Mouse (Mus musculus): ENCODE data around the gene Pcgf3. TPM values are rescaled to one million over a fixed set of nuclear protein-coding genes. Genes with fewer than 3 reads are reported as not detected.

Pcgf3 gene
- 15.8 and 21.1 TPM in 2 replicates for total RNA-seq (2015)
- 7.6 and 10.6 TPM in 2 replicates for total RNA-seq (2017)

DNA sequence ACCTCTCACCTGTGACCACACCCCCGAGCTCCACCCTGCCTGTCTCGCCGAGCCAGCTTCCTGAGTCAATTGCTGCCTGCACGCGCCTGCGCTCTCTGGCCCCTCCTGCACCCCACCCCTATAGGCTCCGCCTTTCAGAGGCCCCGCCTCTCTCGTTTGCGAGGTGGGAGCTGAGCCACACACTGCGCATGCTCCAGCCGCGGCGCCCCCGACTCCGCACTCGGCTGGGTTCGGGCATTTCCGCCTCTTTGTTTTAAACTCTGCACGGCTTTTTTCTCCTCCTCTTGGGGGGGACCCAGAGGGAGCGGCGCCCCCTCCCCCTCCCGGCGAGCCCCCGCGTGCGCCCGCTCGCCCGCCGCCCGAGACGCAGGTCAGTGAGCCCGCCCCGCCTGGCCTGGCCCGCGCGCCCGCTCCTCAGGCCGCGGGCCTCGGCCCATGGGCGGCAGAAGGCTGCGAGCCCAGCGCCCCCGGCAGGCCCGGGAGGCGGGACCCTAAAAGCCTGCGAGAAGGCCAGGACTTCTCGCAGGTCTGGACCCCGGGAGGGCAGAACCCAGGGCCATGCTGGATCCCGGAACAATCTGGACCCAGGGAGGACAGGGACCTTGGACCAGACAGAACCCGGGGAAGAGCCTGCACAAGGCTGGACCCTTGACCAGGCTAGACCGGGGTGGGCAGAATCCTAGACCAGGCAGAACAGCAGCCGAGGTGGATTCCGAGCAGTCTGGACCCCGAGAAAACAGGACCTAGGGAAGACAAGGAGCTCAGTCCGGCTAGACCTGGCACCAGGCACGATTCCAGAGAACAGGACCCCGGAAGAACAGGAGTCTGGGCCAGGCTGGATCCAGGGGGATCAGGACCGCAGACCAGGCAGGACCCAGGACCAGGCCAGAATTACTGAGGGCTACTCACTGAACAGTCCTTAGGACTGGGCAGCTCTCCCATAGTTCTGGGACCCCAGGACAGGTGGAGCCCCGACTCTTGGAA, at the start of gene Pcgf3:
Gene Pcgf3, plus strand, starts transcription at position 151 of the 984 bp plus-strand sequence.
- peak; percentile 90 for ATAC-seq (replicated peaks; ENCODE audit: poor library complexity)

DNA sequence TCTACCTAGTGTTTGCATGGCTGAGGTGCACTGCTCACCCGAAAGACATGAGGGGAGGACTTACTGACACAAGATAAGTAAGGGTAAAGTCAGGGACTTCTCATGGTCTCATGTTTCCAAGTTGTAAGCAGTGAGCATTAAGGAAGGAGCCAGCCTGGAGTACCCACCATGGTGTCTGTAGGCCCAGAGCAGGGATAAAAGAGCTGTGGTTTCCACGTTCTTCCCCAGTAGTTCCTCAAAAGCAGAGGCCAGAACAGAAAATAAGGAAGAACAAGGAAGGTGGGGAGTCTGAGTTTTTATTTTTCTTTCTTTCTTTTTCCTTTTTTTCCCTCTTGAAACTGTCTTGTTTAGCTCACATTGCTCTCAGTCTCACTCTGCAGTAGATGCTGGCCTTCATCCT, 46.3 kb upstream of the Pcgf3 start:
- peak; percentile 71 for ATAC-seq (replicated peaks; ENCODE audit: poor library complexity)

DNA sequence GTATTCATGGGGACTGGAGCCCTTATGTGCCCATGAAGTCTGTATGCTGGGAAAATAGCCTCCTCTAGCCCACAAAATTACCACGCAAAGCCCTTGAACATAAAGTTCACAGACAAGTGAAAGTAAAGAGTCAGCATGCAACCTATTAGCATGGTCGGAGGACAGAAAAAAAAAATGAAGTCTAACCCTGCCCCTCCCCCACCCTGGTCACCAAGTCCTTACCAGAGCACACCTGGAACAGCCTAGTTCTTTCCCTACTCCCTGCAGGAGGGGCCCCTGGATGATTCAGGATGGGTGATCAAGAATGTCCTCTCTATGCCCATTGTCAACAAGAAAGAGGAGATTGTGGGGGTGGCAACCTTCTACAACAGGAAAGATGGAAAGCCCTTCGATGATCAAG, 38.3 kb upstream of the Pcgf3 start:
- no peak for ATAC-seq (replicated peaks; ENCODE audit: poor library complexity)

DNA sequence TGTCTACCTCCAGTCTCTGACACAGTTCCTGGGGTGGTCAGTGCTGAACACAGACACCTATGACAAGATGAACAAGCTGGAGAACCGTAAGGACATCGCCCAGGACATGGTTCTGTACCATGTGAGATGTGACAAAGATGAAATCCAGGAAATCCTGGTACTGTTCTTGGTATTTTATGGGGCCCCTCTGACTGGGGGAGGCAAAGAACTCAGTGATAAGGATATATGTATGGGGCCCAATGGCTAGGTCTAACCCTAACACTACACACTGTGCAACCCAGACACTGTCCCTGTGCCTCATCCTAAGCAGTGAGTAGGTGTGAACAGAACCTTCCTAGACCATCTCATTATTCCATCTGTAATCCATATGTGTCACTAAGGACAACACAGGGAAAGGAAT, 37.6 kb upstream of the Pcgf3 start:
- ATAC-seq (replicated peaks; ENCODE audit: poor library complexity): no peak

DNA sequence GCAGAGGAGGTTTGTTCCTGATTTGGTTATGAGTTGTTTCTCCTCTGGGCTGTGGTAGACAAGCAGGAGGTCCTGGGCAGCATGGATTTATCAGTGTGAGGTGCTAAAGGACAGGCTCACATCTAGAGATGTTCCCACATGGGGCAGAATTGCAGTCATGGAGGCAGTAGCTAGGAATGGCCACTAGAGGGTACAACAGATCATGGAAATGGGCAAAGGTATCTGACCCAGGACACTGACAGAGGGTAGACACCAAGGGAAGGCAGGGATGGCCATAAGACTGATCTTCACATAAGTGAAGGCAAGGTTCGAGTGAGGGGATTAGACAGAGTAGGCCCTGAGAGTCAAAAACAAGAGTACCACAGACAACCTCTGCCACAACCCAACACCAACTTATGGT, 33.8 kb upstream of the Pcgf3 start:
- peak; percentile 95 for ATAC-seq (replicated peaks; ENCODE audit: poor library complexity)

DNA sequence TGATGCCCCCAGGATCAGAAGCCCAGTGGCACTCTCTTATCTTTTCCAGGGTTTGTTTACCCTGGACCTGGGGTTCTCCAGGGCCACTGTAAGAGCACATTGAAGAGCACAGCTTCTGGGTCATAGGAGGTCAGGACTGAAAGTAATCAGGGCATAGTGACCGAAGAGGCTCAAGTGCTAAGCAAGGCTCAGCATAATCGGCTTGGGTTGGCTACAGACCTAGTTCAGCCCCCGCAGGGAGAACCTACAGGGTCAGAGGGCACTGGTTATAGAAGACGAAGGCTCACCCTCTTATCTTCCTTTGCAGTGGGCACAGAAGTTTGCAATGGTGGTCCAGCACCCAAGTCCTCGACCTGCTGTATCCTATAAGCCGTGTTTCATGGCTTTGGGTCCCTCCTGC, 29.8 kb upstream of the Pcgf3 start:
- ATAC-seq (replicated peaks; ENCODE audit: poor library complexity): no peak

DNA sequence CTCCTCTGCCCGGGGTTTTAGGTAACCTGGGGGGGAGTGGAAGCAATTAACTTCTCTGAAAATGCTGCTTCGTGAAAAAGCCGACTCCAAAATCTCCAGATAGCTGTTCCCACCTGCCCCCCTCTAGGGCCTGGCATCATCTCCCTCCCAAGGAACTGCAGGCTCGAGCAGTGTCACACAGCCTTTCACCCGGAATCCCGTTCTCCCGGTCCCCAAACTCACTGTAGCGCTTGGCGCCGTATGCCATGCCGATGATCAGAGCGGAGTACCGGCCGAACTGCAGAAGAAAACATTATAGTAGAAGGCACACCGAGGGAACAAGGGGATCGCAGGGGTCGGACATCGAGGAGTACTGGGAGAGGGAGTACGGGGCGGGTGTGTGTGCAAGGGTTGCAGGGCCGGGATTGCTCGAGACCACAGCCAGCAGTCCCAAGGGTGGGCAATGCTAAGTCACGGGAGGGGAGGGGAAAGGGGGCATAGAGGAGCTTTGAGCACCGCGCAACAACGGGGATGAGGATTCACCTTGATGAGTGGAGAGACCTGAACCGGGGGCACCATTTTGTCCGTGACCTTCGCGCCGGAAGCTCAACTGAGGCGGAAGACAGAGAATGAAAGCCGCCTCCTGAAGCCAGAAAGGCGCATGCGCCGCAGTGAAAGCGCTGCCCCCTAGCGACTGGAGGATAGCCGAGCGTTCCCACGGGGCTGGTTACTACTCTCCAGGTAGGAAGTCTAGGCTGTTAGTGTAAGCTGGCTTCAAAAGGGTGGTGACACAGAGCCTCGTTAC, 27.0 kb upstream of the Pcgf3 start, which contains the start of gene Atp5k:
Gene Atp5k, minus strand, starts transcription at position 645 of the 784 bp plus-strand sequence.
- peak; percentile 97 for ATAC-seq (replicated peaks; ENCODE audit: poor library complexity)

DNA sequence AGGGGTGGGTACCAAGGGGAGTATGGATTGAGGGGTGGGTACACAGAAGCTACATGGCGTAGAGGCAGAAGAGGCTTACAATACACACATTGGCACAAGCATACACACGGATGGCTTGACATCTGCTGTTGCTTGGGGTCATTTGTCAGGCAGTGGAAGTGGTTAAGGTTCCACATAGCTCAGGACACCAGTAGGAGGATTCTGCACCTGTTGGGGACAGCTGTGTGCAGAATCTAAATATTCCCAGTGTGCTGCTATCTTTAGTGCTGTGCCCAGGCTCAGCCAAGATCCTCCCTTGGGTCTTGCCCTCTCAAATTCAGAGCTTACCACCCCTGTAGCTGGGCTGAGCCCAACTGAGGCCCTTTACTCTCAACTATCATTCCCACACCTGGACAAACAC, 24.9 kb upstream of the Pcgf3 start:
- no peak for ATAC-seq (replicated peaks; ENCODE audit: poor library complexity)

DNA sequence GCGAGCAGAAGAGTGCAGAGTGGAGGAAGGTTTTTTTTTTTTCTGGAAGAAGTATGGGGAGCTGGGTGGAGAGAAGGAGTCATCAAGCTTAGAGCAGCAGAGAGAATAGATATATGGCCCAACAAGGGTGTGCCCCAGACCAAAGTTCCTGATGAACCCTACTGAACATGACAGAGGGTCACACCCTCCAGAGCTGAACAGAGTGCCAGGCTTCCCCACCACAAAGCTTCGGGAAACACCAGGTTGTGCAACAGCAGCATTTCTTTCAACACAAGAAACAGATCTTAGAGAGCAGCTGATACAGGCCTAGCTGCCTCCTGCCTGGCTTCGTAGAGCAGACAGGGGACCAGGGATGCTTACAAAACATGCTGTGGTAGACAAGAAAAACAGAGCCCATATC, 14.1 kb upstream of the Pcgf3 start:
- ATAC-seq (replicated peaks; ENCODE audit: poor library complexity): peak; percentile 67

DNA sequence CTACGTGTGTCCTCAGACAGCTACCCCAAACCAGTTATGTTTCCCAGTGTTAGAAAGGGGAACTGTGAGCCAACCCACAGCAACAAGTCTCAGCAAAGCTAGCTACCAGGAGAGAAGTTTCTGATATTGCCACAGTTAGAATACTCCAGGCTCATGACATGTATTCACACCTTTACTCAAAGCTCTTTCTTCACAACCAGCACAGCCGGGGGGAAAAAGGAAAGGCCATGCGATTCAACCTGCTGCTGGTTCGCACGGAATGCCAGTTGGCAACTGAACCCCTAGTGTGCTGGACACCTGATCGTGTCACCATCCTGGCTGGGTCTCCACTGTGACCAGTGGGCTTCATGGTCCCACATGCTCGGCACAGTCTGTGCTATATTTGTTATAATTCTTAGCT, 13.2 kb upstream of the Pcgf3 start:
- peak; percentile 15; the same call in 1 of the 2 replicates for ATAC-seq (replicated peaks; ENCODE audit: poor library complexity)

DNA sequence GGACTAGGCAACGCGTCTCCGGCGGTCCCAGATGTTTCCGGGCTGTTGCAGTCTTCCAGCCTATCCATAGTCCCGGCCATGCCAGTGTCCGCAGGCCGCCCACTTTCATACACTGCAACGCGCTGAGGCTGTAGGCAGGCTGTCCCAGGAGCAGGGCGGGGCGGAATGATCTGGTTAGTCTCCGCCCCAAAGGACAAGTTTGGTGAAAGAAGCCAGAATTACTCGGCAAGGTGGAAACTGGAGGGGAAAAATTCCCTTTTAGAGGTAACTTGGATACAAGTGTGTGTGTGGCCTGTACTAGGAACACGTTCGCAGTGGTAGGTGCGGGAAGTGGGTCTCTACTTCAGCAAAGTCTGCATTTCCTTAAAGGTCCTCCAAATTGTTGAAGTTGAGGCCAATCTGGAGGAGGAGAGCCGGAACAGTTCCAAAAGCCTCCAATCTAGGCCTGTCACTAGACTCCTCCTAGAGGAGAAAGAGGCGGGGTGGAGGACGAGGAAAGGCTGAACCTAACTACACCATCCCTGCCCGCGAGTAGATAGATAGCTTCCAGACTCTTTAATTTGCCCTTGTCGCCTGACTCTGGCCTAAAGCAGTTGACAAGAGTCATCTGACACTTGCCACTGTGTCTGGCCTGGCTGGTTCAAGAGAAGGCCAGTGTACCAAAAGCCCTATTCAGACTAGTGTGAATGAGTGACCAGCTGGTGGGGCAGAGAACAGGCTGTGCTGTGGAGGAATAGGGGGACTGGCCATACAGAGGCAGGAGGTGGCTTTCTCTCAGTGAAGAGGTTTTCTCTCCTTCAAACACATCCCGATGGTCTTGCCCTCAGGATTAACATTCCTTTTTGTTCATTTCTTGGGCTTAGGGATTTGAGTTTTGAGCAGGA, 12.0 kb upstream of the Pcgf3 start, which contains the start of gene Mfsd7a:
Gene Mfsd7a, minus strand, starts transcription at position 107 of the 884 bp plus-strand sequence.
- peak; percentile 76 for ATAC-seq (replicated peaks; ENCODE audit: poor library complexity)

DNA sequence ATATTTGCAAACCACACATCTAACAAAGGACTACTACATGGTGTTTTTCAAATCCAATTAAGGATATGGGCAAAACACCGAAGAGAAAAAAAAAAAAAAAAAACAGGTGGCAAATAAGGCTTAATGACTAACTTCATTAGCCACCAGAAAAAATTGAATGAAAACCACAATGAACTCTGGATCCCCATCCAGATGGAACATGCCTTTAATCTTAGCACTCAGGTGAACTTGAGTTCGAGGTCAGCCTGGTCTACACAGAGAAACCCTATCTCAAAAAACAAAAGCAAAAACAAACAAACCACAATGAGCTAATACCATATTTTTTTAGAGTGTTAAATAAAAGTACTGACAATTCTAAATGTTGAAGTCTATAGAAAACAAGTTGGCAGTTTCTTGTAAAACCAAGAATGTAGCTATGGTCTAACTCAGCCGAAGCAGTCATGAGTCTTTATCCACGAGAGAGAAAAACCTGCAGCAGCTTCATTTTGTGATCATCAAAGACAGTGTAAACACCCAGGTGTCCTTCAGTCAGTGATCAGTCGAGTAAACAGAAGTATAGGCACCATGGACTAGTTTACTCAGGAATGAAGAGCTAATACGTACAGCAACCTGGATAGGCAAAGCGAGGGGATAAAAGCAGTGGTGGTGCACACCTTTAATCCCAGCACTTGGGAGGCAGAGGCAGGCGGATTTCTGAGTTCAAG, 10.0 kb upstream of the Pcgf3 start:
- no peak for ATAC-seq (replicated peaks; ENCODE audit: poor library complexity)

DNA sequence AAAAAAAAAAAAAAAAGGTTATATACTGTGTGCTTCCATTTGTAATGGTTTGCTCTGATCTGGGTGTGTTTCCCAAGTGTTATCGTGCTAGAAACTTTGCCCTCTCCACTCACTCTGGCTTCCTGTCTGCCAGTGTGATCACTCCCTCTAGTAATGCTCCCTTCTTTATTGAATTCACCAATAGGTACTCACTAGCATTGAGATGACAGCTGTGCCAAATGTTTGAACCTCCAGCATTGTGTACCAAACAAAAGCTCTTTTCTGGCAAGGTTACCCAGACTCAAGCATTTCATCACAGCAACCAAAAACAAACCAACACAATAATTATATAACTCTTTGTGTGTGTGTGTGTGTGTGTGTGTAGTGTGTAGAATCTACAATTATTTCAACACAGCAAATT, 9.4 kb upstream of the Pcgf3 start:
- ATAC-seq (replicated peaks; ENCODE audit: poor library complexity): no peak

DNA sequence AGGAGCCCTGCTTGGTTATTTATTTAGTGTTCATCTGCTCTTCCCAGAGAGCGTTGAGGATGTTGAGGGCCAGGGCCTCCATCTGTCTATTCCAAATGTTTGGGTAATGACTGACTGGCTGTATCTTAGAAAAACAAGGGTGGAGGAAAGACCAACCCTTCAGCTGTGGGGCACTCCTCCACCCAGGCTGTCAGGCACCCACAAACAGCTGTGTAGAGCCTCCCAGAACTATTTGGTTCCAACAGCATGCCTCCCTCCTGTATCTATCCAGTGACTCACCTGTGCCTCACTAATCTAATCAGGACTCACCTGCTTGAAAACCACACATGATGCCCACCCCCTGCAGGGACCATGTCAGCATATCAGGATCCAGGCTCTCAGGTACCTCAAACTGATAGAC, 8.6 kb upstream of the Pcgf3 start:
- no peak for ATAC-seq (replicated peaks; ENCODE audit: poor library complexity)

DNA sequence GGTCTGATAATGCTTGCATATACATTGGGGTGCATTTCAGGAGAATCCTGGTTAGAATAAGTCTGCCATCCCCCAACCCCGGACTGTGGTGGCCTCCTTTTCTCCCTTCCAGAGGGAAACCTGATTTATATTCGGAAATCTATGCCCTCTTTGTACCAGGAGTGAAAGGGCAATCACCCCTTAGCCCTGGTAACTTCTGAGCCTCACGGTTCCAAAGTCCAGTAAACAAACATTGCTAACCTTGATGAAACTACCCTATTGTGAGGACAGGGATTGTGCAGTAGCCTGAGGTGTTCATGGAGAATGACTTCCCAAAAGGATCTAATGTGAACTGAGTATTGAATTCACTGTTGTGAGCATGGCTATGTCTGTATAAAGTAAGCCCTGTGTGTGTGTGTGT, 6.9 kb upstream of the Pcgf3 start:
- no peak for ATAC-seq (replicated peaks; ENCODE audit: poor library complexity)

DNA sequence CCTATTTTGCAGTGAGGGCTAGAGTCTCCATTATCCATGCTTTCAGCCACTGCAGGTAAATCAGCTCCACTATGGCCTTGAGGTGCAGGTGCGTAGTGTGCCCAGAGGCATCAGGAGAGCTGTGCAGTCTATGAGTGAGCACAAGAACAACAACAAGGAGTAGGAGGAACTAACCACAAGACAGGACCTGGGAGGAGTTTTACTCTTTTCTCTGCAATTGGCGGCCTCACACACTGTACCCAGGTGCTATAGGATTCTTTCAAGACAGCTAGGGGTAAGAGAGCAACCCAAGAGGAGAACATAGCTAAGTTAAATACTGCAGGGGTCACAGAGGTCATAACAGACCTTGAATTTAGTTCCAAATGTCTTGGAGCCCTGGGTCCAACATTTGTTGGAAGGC, 2.3 kb upstream of the Pcgf3 start:
- ATAC-seq (replicated peaks; ENCODE audit: poor library complexity): no peak

DNA sequence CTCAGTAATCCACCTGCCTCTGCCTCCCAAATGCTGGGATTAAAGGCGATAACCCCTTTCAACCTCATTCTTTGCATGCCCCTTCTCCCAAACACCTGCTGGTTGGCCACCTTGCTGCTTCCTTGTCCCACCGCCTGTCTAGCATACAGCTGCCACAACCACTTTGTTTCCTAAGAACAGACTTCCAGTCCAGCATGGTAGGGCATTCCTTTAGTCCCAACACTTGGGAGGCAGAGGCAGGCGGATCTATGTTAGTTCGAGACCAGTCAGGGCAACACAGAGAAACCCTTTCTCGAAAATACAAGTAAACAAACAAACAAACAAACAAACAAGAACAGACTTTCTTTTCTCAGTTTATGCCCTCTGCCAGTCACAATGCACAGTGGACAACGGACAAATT, 571 bp upstream of the Pcgf3 start:
- no peak for ATAC-seq (replicated peaks; ENCODE audit: poor library complexity)

DNA sequence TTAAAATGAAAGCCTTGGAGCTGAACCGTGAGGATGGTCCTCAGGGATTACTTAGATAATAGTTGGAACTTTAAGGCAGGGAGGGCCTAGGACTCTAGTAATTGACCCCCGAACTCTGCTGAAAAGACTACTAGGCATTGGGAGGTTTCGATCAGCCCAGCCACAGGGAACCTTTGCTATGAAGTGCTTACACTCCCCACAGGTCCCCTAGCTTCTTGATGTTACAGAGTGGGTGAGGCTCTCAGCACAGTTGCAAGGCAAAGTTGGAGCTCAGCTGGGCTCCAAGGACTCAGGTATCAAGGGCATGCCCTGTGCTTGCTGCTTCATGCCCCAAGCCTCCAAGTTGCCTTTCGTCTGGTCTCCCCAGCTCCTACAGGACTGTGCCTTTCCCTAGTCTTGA, 1.4 kb downstream of the Pcgf3 start:
- ATAC-seq (replicated peaks; ENCODE audit: poor library complexity): no peak

DNA sequence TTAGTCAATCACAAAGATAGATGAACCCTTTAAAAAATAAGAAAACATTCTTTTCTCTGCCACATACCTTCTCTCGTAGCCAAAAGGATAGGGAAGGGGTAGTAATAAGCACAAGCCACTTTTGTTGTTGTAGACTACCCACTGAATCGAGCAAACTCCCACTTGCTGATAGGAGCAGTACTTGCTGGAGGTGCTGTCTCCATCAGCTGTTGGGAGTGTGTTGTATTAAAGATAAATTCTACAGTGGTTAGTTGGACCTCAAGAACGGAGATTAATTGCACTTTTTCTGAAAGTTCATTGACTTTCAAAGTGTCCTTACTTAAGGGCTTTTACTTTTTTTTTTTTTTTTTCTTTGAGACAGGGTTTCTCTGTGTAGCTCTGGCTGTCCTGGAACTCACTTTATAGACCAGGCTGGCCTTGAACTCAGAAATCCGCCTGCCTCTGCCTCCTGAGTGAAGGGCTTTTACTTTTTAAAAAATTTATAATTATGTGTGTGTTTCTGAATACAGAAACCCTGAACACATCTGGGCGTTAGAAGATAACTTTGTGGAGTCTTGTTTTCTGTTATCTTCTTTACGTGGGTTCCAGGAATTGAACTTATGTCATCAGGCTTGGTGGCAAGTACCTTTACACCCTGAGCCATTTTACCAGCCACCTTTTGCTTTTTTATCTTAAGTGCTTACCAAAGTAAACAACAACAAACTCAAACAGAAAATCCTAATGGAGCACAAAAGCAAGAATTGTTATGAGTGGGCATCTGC, 4.3 kb downstream of the Pcgf3 start:
- ATAC-seq (replicated peaks; ENCODE audit: poor library complexity): peak; percentile 43

All from megakaryocyte progenitor cell, adult 5-6 weeks (primary cell).